In genomic region chr19:8822696-8823095, GRCm38 (mm10) we compare ENCODE assay signal across 10 mouse cellular contexts. TPM values are rescaled to one million over a fixed set of nuclear protein-coding genes. Genes with fewer than 3 reads are reported as not detected.
DNase-seq lines count a peak whose midpoint lies in the region; ATAC-seq and TF ChIP-seq lines count a peak whose summit lies in the region.
"Had no signal": no experiment of that assay in that cellular context is flagged by ENCODE, and none has a peak within 500 bp of the region (broad histone marks: within the 10 kb centered on the region; RNA-seq: fewer than 3 reads in every experiment).

No protein-coding gene starts in this region.

- 78% methylated on average over 8 of the region's 8 CpGs for WGBS in kidney, embryonic 14.5 days
- 65% methylated on average over 8 of the region's 8 CpGs for WGBS in hindbrain, embryonic 14.5 days
- 55% methylated on average over 8 of the region's 8 CpGs for WGBS in midbrain, postnatal 0 days

- peaks cover 19% of the 10 kb centered on the region for H3K4me1 ChIP-seq in kidney, embryonic 14.5 days (ENCODE audit: control insufficient read depth, insufficient read depth, low read length)
- H3K4me1 ChIP-seq in hindbrain, embryonic 14.5 days (replicated peaks; ENCODE audit: control insufficient read depth, insufficient read depth, low read length): peaks cover 34% of the 10 kb centered on the region
- peaks cover 11% of the 10 kb centered on the region for H3K4me1 ChIP-seq in midbrain, postnatal 0 days (ENCODE audit: insufficient read depth, low read length)

- H3K9me3 ChIP-seq in kidney, embryonic 14.5 days (ENCODE audit: control insufficient read depth, low read length): no peaks in the 10 kb centered on the region
- H3K9me3 ChIP-seq in hindbrain, embryonic 14.5 days (ENCODE audit: control insufficient read depth, low read length): no peaks in the 10 kb centered on the region
- H3K9me3 ChIP-seq in midbrain, postnatal 0 days (ENCODE audit: low read length): no peaks in the 10 kb centered on the region

- H3K36me3 ChIP-seq in kidney, embryonic 14.5 days (ENCODE audit: control insufficient read depth, insufficient read depth, low read length): peaks cover 51% of the 10 kb centered on the region
- H3K36me3 ChIP-seq in hindbrain, embryonic 14.5 days (replicated peaks; ENCODE audit: control insufficient read depth, insufficient read depth): peaks cover 51% of the 10 kb centered on the region
- peaks cover 38% of the 10 kb centered on the region for H3K36me3 ChIP-seq in midbrain, postnatal 0 days (ENCODE audit: insufficient read depth, low read length)

- H3K9ac ChIP-seq in kidney, embryonic 14.5 days (ENCODE audit: low read depth, low read length): peak overlapping the region; percentile 19; the same call in 1 of the 2 replicates
- H3K9ac ChIP-seq in hindbrain, embryonic 14.5 days: peak overlapping the region; percentile 90
- H3K9ac ChIP-seq in midbrain, postnatal 0 days (replicated peaks; ENCODE audit: low read length, poor library complexity, severe bottlenecking): no peak overlapping the region

- no peak for ATAC-seq in kidney, embryonic 14.5 days (ENCODE audit: low FRiP score, low TSS enrichment)
- ATAC-seq in hindbrain, embryonic 14.5 days (ENCODE audit: low FRiP score): no peak
- no peak for ATAC-seq in midbrain, postnatal 0 days (ENCODE audit: low FRiP score)
- ATAC-seq in erythroid progenitor cell, adult 5-6 weeks (replicated peaks; ENCODE audit: low FRiP score, poor library complexity, severe bottlenecking): no peak
- ATAC-seq: Patski had no signal

- no peak overlapping the region for H3K27ac ChIP-seq in kidney, embryonic 14.5 days (ENCODE audit: low read depth, low read length)
- H3K27ac ChIP-seq in hindbrain, embryonic 14.5 days: no peak overlapping the region
- H3K27ac ChIP-seq in midbrain, postnatal 0 days (ENCODE audit: low read depth, low read length): no peak overlapping the region

- peak overlapping the region; percentile 100 for H3K4me3 ChIP-seq in kidney, embryonic 14.5 days (ENCODE audit: low read length)
- H3K4me3 ChIP-seq in hindbrain, embryonic 14.5 days (replicated peaks; ENCODE audit: low read length): peak overlapping the region; percentile 90
- peak overlapping the region; percentile 97; the same call in 1 of the 2 replicates for H3K4me3 ChIP-seq in midbrain, postnatal 0 days (ENCODE audit: low read depth, low read length)

- H3K27me3 ChIP-seq in kidney, embryonic 14.5 days (ENCODE audit: control insufficient read depth, insufficient read depth, low read length): no peaks in the 10 kb centered on the region
- H3K27me3 ChIP-seq in hindbrain, embryonic 14.5 days (ENCODE audit: control insufficient read depth, insufficient read depth, low read length): no peaks in the 10 kb centered on the region
- no peaks in the 10 kb centered on the region for H3K27me3 ChIP-seq in midbrain, postnatal 0 days (ENCODE audit: insufficient read depth, low read length)
- H3K27me3 ChIP-seq: Patski had no signal

- peak overlapping the region; percentile 76 for H3K4me2 ChIP-seq in kidney, embryonic 14.5 days (replicated peaks; ENCODE audit: low read depth, low read length)
- H3K4me2 ChIP-seq in hindbrain, embryonic 14.5 days (replicated peaks): peak overlapping the region; percentile 76
- H3K4me2 ChIP-seq in midbrain, postnatal 0 days (ENCODE audit: low read depth, low read length, poor library complexity, severe bottlenecking): peak overlapping the region; percentile 89

- no peak for DNase-seq in kidney, adult 9 months
- DNase-seq in cerebellum, adult 9-10 months: peak; percentile 77
- DNase-seq in hindbrain, embryonic 14.5 days (ENCODE audit: low spot score): no peak
- DNase-seq in midbrain, postnatal 0 days (ENCODE audit: low spot score): no peak
- DNase-seq in embryo, embryonic 10.5 days (ENCODE audit: low spot score): no peak
- DNase-seq in layer of hippocampus, postnatal 36 days: no peak

- TF ChIP-seq CTCF in midbrain, postnatal 0 days (IDR thresholded peaks at IDR 0.05): no peak

RNA-seq across cellular contexts. Expression of gene Hnrnpul2, which starts 2.9 kb away (rescaled TPM):
- 9.3 and 10.5 TPM in 2 replicates for polyA plus RNA-seq in kidney, embryonic 14.5 days (2014; fragmentation: Nextera tagmentation; extraction: Ambion mirVana)
- 8.0 and 8.4 TPM in 2 replicates for polyA plus RNA-seq in hindbrain, embryonic 14.5 days (2014; fragmentation: Nextera tagmentation; extraction: Ambion mirVana)
- 25.9 and 36.2 TPM in 2 replicates for total RNA-seq in midbrain, postnatal 0 days (2014; rRNA removed)
- 4.6 and 5.5 TPM in 2 replicates for polyA plus RNA-seq in midbrain, postnatal 0 days (2015; fragmentation: Nextera tagmentation; extraction: Ambion mirVana)
- 54.9 and 64.2 TPM in 2 replicates for total RNA-seq in erythroid progenitor cell, adult 5-6 weeks (2015; ENCODE audit: low replicate concordance)
- total RNA-seq in erythroid progenitor cell, adult 5-6 weeks (2017; ENCODE audit: low replicate concordance): 154 and 160 TPM in 2 replicates
- total RNA-seq in layer of hippocampus, postnatal 36 days (2021): 100 to 1,000 TPM; 123 to 126 TPM

RNA-seq across cellular contexts. Expression of gene Ttc9c, which starts 3.6 kb away (rescaled TPM):
- polyA plus RNA-seq in kidney, embryonic 14.5 days (2014; fragmentation: Nextera tagmentation; extraction: Ambion mirVana): 40.0 and 61.0 TPM in 2 replicates
- polyA plus RNA-seq in hindbrain, embryonic 14.5 days (2014; fragmentation: Nextera tagmentation; extraction: Ambion mirVana): 46.9 and 56.1 TPM in 2 replicates
- 63.0 and 63.8 TPM in 2 replicates for total RNA-seq in midbrain, postnatal 0 days (2014; rRNA removed)
- polyA plus RNA-seq in midbrain, postnatal 0 days (2015; fragmentation: Nextera tagmentation; extraction: Ambion mirVana): 38.8 and 45.3 TPM in 2 replicates
- 55.8 and 56.6 TPM in 2 replicates for total RNA-seq in erythroid progenitor cell, adult 5-6 weeks (2015; ENCODE audit: low replicate concordance)
- 59.4 and 73.3 TPM in 2 replicates for total RNA-seq in erythroid progenitor cell, adult 5-6 weeks (2017; ENCODE audit: low replicate concordance)
- 10 to 100 TPM; 36.5 to 37.3 TPM for total RNA-seq in layer of hippocampus, postnatal 36 days (2021)

RNA-seq across cellular contexts. Expression of gene AC129217.1, which starts 6.9 kb away (rescaled TPM):
- not detected in 2 replicates for polyA plus RNA-seq in kidney, embryonic 14.5 days (2014; fragmentation: Nextera tagmentation; extraction: Ambion mirVana)
- polyA plus RNA-seq in hindbrain, embryonic 14.5 days (2014; fragmentation: Nextera tagmentation; extraction: Ambion mirVana): not detected in 2 replicates
- total RNA-seq in midbrain, postnatal 0 days (2014; rRNA removed): 5.6 and 12.7 TPM in 2 replicates
- polyA plus RNA-seq in midbrain, postnatal 0 days (2015; fragmentation: Nextera tagmentation; extraction: Ambion mirVana): not detected in 2 replicates
- total RNA-seq in erythroid progenitor cell, adult 5-6 weeks (2015; ENCODE audit: low replicate concordance): not detected in 2 replicates
- 9.5 and 15.5 TPM in 2 replicates for total RNA-seq in erythroid progenitor cell, adult 5-6 weeks (2017; ENCODE audit: low replicate concordance)
- total RNA-seq in layer of hippocampus, postnatal 36 days (2021): not detected
- total RNA-seq: hematopoietic stem cell, adult 5-6 weeks had no signal

RNA-seq across cellular contexts. Expression of gene Bscl2, which starts 14.6 kb away (rescaled TPM):
- 40.2 and 42.2 TPM in 2 replicates for polyA plus RNA-seq in kidney, embryonic 14.5 days (2014; fragmentation: Nextera tagmentation; extraction: Ambion mirVana)
- 79.9 and 89.2 TPM in 2 replicates for polyA plus RNA-seq in hindbrain, embryonic 14.5 days (2014; fragmentation: Nextera tagmentation; extraction: Ambion mirVana)
- 112 and 121 TPM in 2 replicates for total RNA-seq in midbrain, postnatal 0 days (2014; rRNA removed)
- polyA plus RNA-seq in midbrain, postnatal 0 days (2015; fragmentation: Nextera tagmentation; extraction: Ambion mirVana): 101 and 108 TPM in 2 replicates
- total RNA-seq in erythroid progenitor cell, adult 5-6 weeks (2015; ENCODE audit: low replicate concordance): 33.9 and 36.0 TPM in 2 replicates
- 20.2 and 27.1 TPM in 2 replicates for total RNA-seq in erythroid progenitor cell, adult 5-6 weeks (2017; ENCODE audit: low replicate concordance)
- 100 to 1,000 TPM in 1 of 2 experiments, 10 to 100 TPM in 1; 99.0 to 112 TPM for total RNA-seq in layer of hippocampus, postnatal 36 days (2021)

RNA-seq across cellular contexts. Expression of gene Gng3, which starts 16.3 kb away (rescaled TPM):
- polyA plus RNA-seq in kidney, embryonic 14.5 days (2014; fragmentation: Nextera tagmentation; extraction: Ambion mirVana): 3.6 and 3.7 TPM in 2 replicates
- polyA plus RNA-seq in hindbrain, embryonic 14.5 days (2014; fragmentation: Nextera tagmentation; extraction: Ambion mirVana): 508 and 520 TPM in 2 replicates
- 103 and 119 TPM in 2 replicates for total RNA-seq in midbrain, postnatal 0 days (2014; rRNA removed)
- 746 and 809 TPM in 2 replicates for polyA plus RNA-seq in midbrain, postnatal 0 days (2015; fragmentation: Nextera tagmentation; extraction: Ambion mirVana)
- not detected in 2 replicates for total RNA-seq in erythroid progenitor cell, adult 5-6 weeks (2015; ENCODE audit: low replicate concordance)
- total RNA-seq in erythroid progenitor cell, adult 5-6 weeks (2017; ENCODE audit: low replicate concordance): not detected in 2 replicates
- total RNA-seq in layer of hippocampus, postnatal 36 days (2021): 100 to 1,000 TPM; 161 to 172 TPM
- total RNA-seq: hematopoietic stem cell, adult 5-6 weeks had no signal
